Mouse (Mus musculus) ZHBTc4 (cell line): Measurements from ENCODE around the gene Otulinl.
"Not testable (repeated sequence)": the region's sequence is repeated elsewhere in the genome, so short reads cannot be mapped to it uniquely, and the experiment has no call there.

Experiments
- DNase-seq: peaks from one replicate; pipeline ENCODE4 v3.0.0-alpha.2; 2011; ENCODE audit warnings: low read depth, low spot score

The Otulinl gene

GRCm38 (mm10) chr15:27681419-27682187 is at the start of gene Otulinl:
Gene Otulinl, minus strand, starts transcription at chr15:27681579.
- peak; percentile 96 for DNase-seq

GRCm38 (mm10) chr15:27726228-27726627 is 44.8 kb upstream of the Otulinl start:
- DNase-seq: no peak

- no peak for DNase-seq
Measured at GRCm38 (mm10) chr15:27724796-27725680, 43.7 kb upstream of the Otulinl start.

- no peak for DNase-seq
Measured at GRCm38 (mm10) chr15:27724298-27724697, 42.9 kb upstream of the Otulinl start.

GRCm38 (mm10) chr15:27723746-27724145 is 42.4 kb upstream of the Otulinl start:
- DNase-seq: no peak

GRCm38 (mm10) chr15:27720297-27720696 is 38.9 kb upstream of the Otulinl start:
- not testable (repeated sequence) for DNase-seq

GRCm38 (mm10) chr15:27718668-27719067 is 37.3 kb upstream of the Otulinl start:
- no peak for DNase-seq

- peak; percentile 41 for DNase-seq
Measured at GRCm38 (mm10) chr15:27715331-27715730, 34.0 kb upstream of the Otulinl start.

GRCm38 (mm10) chr15:27710698-27711097 is 29.3 kb upstream of the Otulinl start:
- DNase-seq: no peak

GRCm38 (mm10) chr15:27708968-27709612 is 27.7 kb upstream of the Otulinl start:
- DNase-seq: no peak

- no peak for DNase-seq
Measured at GRCm38 (mm10) chr15:27708499-27708898, 27.1 kb upstream of the Otulinl start.

- DNase-seq: no peak
Measured at GRCm38 (mm10) chr15:27702972-27703313, 21.6 kb upstream of the Otulinl start.

GRCm38 (mm10) chr15:27702031-27702971 is 20.9 kb upstream of the Otulinl start:
- no peak for DNase-seq

GRCm38 (mm10) chr15:27697632-27698031 is 16.3 kb upstream of the Otulinl start:
- no peak for DNase-seq

- DNase-seq: no peak
Measured at GRCm38 (mm10) chr15:27693235-27693634, 11.9 kb upstream of the Otulinl start.

GRCm38 (mm10) chr15:27692161-27692560 is 10.8 kb upstream of the Otulinl start:
- DNase-seq: no peak

- no peak for DNase-seq
Measured at GRCm38 (mm10) chr15:27691213-27691612, 9.8 kb upstream of the Otulinl start.

GRCm38 (mm10) chr15:27688041-27688651 is 6.8 kb upstream of the Otulinl start:
- no peak for DNase-seq

- no peak for DNase-seq
Measured at GRCm38 (mm10) chr15:27684813-27685212, 3.4 kb upstream of the Otulinl start.

GRCm38 (mm10) chr15:27683206-27683605 is 1.8 kb upstream of the Otulinl start:
- no peak for DNase-seq

- peak; percentile 25 for DNase-seq
Measured at GRCm38 (mm10) chr15:27682619-27683018, 1.2 kb upstream of the Otulinl start.
